Mouse (Mus musculus): ENCODE data around the gene Setd3.

Gene Setd3

GRCm38 (mm10) chr12:108069504-108069903 is 109.6 kb downstream of the Setd3 start:
- DNase-seq: no peak

GRCm38 (mm10) chr12:108067811-108068375 is 111.2 kb downstream of the Setd3 start:
- DNase-seq: no peak

- no peak for DNase-seq
Observed at GRCm38 (mm10) chr12:108067231-108067630, 111.9 kb downstream of the Setd3 start.

- no peak for DNase-seq
Observed at GRCm38 (mm10) chr12:108064396-108064998, 114.6 kb downstream of the Setd3 start.

- DNase-seq: peak; percentile 51
Observed at GRCm38 (mm10) chr12:108063986-108064385, 115.1 kb downstream of the Setd3 start.

GRCm38 (mm10) chr12:108062137-108062536 is 117.0 kb downstream of the Setd3 start:
- no peak for DNase-seq

- DNase-seq: no peak
Observed at GRCm38 (mm10) chr12:108061661-108062060, 117.5 kb downstream of the Setd3 start.

Data from retina, postnatal 1 day (tissue).